Mouse (Mus musculus): ENCODE data around the gene Zfp827. TPM values are rescaled to one million over a fixed set of nuclear protein-coding genes. Genes with fewer than 3 reads are reported as not detected.

Zfp827 gene
- polyA plus RNA-seq, 1 experiment from 2014 or later = 12.0 TPM

GRCm38 (mm10) chr8:79148799-79149198 is 120.6 kb downstream of the Zfp827 start:
- no peaks in the 10 kb centered on the region for H3K9me3 ChIP-seq
- peaks cover 42% of the 10 kb centered on the region for H3K36me3 ChIP-seq
- H3K4me2 ChIP-seq = no peak overlapping the region
- no peak overlapping the region for H3K27ac ChIP-seq
- no peak for ATAC-seq (ENCODE audit: insufficient number of reproducible peaks, insufficient read depth, low FRiP score, low TSS enrichment, low read depth)
- WGBS = 88% methylated on average over 10 of the region's 10 CpGs
- H3K4me1 ChIP-seq = no peaks in the 10 kb centered on the region
- H3K9ac ChIP-seq = no peak overlapping the region
- H3K4me3 ChIP-seq = no peak overlapping the region
- H3K27me3 ChIP-seq = no peaks in the 10 kb centered on the region

DNA sequence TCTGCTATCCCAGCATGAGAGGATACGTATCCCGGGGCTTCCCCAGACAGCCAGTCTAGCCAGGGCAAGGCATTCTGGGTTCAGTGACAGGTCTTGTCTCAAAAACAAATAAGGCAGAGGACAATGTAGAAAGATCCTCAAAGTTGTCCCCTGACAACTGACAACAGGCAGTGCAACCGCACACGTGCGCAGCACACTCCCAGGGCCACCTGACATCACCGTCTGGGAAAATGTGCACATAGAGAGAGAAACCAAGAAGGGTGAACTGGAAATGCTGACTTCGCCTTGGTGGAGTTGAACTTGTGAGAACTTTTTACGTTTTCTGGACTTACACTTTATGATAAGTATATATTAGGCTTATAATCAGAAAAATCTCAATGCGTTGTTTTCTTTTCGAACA is 121.6 kb downstream of the Zfp827 start:
- H3K9ac ChIP-seq = no peak overlapping the region
- no peaks in the 10 kb centered on the region for H3K9me3 ChIP-seq
- H3K36me3 ChIP-seq = peaks cover 40% of the 10 kb centered on the region
- WGBS = 93% methylated on average over 10 of the region's 10 CpGs
- H3K4me2 ChIP-seq = no peak overlapping the region
- H3K27ac ChIP-seq = no peak overlapping the region
- no peaks in the 10 kb centered on the region for H3K27me3 ChIP-seq
- ATAC-seq (ENCODE audit: insufficient number of reproducible peaks, insufficient read depth, low FRiP score, low TSS enrichment, low read depth) = no peak
- H3K4me1 ChIP-seq = no peaks in the 10 kb centered on the region
- H3K4me3 ChIP-seq = no peak overlapping the region

DNA sequence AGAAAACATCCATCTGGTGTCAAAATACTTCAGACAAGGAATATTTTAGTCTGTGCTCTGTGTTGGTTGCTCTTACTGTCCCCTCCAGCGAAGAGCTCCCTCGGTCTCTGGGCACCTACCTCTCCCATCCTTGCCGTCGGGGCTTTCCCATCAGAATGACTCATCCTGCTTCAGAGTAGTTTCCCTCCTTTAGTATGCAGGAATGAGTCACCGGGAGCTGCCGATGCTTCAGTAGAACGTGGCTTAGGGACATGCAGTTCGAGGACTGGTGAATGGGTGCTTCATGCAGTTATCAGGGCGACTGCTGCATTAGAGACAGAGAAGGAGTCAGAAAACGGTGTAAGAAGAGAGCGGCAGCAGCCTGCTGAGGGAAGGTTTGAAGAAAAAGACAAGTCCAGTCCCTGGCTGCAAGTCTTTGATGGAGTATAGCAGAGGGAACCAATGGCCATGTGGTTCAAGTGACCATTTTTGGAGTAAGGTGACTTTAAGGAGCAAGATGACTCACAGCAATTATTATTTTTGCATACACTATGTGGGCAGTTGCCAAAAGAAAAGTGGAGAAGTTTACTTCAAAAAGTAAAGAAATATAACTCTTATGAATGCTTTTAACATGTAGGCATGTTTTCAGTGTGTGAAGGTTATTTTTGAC is 122.4 kb downstream of the Zfp827 start:
- H3K4me3 ChIP-seq = no peak overlapping the region
- no peaks in the 10 kb centered on the region for H3K4me1 ChIP-seq
- H3K4me2 ChIP-seq = no peak overlapping the region
- ATAC-seq (ENCODE audit: insufficient number of reproducible peaks, insufficient read depth, low FRiP score, low TSS enrichment, low read depth) = no peak
- peaks cover 32% of the 10 kb centered on the region for H3K36me3 ChIP-seq
- H3K27ac ChIP-seq = no peak overlapping the region
- WGBS = 74% methylated on average over 11 of the region's 11 CpGs
- H3K9me3 ChIP-seq = no peaks in the 10 kb centered on the region
- H3K27me3 ChIP-seq = no peaks in the 10 kb centered on the region
- no peak overlapping the region for H3K9ac ChIP-seq

DNA sequence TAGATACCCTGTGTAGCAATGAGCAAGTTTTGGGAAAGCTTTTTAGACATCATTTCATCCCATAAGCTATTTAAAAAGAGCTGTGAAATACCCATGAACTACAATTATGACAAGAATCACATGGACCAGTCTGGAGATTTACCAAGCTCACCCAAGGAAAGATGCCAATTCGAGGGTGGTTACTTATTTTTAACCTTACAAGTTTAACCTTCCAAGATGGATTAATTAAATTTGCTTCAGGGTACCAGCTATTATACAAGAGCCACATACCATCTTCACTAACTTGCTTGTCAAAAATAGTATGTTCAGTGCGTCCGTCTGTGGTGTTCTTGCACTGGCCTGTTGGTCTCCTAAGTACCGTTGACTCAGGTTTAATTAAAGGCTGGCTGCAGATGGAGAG is 123.4 kb downstream of the Zfp827 start:
- no peaks in the 10 kb centered on the region for H3K27me3 ChIP-seq
- H3K4me3 ChIP-seq = no peak overlapping the region
- 0 out of 2 replicates have a peak, but pooled peaks cover under 1% of the 10 kb centered on the region for H3K4me1 ChIP-seq
- H3K4me2 ChIP-seq = no peak overlapping the region
- ATAC-seq (ENCODE audit: insufficient number of reproducible peaks, insufficient read depth, low FRiP score, low TSS enrichment, low read depth) = no peak
- WGBS = 76% methylated on average over 4 of the region's 4 CpGs
- no peak overlapping the region for H3K9ac ChIP-seq
- H3K27ac ChIP-seq = no peak overlapping the region
- peaks cover 30% of the 10 kb centered on the region for H3K36me3 ChIP-seq
- H3K9me3 ChIP-seq = no peaks in the 10 kb centered on the region

DNA sequence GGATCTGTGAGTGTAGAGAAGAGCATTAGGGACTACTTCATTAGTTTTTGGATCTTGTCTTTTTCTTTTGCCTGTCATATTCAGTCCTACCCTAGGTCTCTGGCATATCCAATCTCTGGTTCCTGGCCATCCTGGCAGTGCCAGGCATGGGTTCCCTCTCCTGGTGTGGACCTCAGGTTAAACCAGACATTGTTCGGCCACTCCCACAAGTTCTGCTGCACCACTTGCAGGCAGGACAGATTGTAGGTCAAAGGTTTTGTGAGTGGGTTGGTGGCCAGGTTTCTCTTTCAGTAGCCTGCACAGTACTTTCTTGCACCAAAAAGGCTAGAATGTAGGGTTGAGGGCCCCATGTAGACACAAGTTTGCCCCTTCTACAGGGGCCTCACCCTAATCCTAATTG is 125.0 kb downstream of the Zfp827 start:
- Histone ChIP-seq H3K27ac (no peak overlapping the region), H3K4me2 (no peak overlapping the region), H3K36me3 (peaks cover 29% of the 10 kb centered on the region), H3K9ac (no peak overlapping the region), H3K9me3 (no peaks in the 10 kb centered on the region), H3K4me3 (no peak overlapping the region), H3K4me1 (peaks cover 8% of the 10 kb centered on the region), H3K27me3 (no peaks in the 10 kb centered on the region)
- ATAC-seq (ENCODE audit: insufficient number of reproducible peaks, insufficient read depth, low FRiP score, low TSS enrichment, low read depth) = no peak
- 94% methylated on average over 1 of the region's 1 CpGs for WGBS

GRCm38 (mm10) chr8:79153637-79154036 is 125.4 kb downstream of the Zfp827 start:
- Histone ChIP-seq H3K36me3 (peaks cover 30% of the 10 kb centered on the region), H3K4me1 (peaks cover 8% of the 10 kb centered on the region), H3K4me3 (no peak overlapping the region), H3K9ac (no peak overlapping the region), H3K27me3 (no peaks in the 10 kb centered on the region), H3K27ac (no peak overlapping the region), H3K4me2 (no peak overlapping the region), H3K9me3 (no peaks in the 10 kb centered on the region)
- ATAC-seq (ENCODE audit: insufficient number of reproducible peaks, insufficient read depth, low FRiP score, low TSS enrichment, low read depth) = no peak
- 53% methylated on average over 4 of the region's 4 CpGs for WGBS

DNA sequence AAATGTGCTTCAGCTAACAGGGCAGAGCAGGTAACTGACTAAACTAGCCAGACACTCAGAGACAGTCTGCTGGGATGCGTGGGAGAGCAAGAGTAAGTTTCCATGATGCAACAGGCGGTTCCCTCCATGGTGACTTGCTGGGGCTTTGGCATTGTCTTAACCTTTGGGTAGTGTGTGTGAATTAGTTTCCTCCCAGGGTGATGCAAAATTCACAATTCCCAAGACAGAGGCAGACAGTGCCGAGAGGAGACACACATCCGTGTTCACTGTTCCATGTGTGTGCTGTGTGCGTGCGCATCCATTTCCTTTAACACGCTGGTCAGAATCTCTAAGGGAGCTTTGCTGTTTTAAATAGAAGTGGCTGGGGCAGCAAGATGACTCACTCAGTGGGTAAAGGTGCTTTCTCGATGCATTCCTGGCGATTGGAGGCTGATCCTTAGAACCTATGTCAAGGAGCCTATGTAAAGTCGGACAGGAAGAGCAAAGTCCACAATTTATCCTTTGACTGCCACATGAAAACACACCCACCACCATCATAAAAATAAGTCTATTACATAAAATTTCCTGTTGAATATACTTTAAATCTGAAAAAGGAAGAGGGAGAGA is 127.4 kb downstream of the Zfp827 start:
- H3K27ac ChIP-seq = no peak overlapping the region
- no peak overlapping the region for H3K9ac ChIP-seq
- H3K27me3 ChIP-seq = no peaks in the 10 kb centered on the region
- no peak overlapping the region for H3K4me3 ChIP-seq
- WGBS = 91% methylated on average over 10 of the region's 10 CpGs
- no peak for ATAC-seq (ENCODE audit: insufficient number of reproducible peaks, insufficient read depth, low FRiP score, low TSS enrichment, low read depth)
- H3K9me3 ChIP-seq = no peaks in the 10 kb centered on the region
- peaks cover 33% of the 10 kb centered on the region for H3K36me3 ChIP-seq
- no peak overlapping the region for H3K4me2 ChIP-seq
- peaks cover 12% of the 10 kb centered on the region for H3K4me1 ChIP-seq

DNA sequence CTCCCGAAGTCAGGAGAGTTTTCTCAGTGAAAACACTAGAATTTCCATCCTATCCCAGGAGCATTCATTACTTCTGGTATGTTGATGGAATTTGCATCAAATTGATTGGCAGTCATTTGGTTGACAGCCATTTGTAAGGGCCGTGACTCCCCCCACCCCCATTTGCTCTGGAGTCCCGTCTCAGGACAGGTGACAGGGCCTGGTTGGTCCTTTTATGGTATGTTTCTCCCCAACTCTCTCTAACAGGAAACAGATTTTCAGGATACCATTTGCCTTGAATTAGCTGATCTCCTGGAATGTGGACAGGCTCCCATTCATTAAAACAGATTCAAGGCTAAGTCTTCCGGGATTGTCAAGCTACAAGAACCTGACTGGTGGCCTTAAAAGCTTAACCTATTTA is 129.1 kb downstream of the Zfp827 start:
- H3K4me3 ChIP-seq = no peak overlapping the region
- no peak overlapping the region for H3K9ac ChIP-seq
- 16% methylated on average over 4 of the region's 4 CpGs for WGBS
- peaks cover 33% of the 10 kb centered on the region for H3K36me3 ChIP-seq
- no peaks in the 10 kb centered on the region for H3K27me3 ChIP-seq
- H3K27ac ChIP-seq = no peak overlapping the region
- H3K4me1 ChIP-seq = peaks cover 12% of the 10 kb centered on the region
- no peak overlapping the region for H3K4me2 ChIP-seq
- no peak for ATAC-seq (ENCODE audit: insufficient number of reproducible peaks, insufficient read depth, low FRiP score, low TSS enrichment, low read depth)
- no peaks in the 10 kb centered on the region for H3K9me3 ChIP-seq

- ATAC-seq (ENCODE audit: insufficient number of reproducible peaks, insufficient read depth, low FRiP score, low TSS enrichment, low read depth) = no peak
- H3K36me3 ChIP-seq = peaks cover 24% of the 10 kb centered on the region
- H3K27me3 ChIP-seq = no peaks in the 10 kb centered on the region
- no peak overlapping the region for H3K9ac ChIP-seq
- no peak overlapping the region for H3K4me2 ChIP-seq
- peak overlapping the region; percentile 12; the same call in 1 of the 2 replicates for H3K27ac ChIP-seq
- H3K9me3 ChIP-seq = no peaks in the 10 kb centered on the region
- whole genome bisulfite sequencing = 29% methylated on average over 2 of the region's 2 CpGs
- no peak overlapping the region for H3K4me3 ChIP-seq
- peaks cover 20% of the 10 kb centered on the region for H3K4me1 ChIP-seq
These were observed 130.1 kb downstream of the Zfp827 start for GRCm38 (mm10) chr8:79158357-79158756.

- no peak for ATAC-seq (ENCODE audit: insufficient number of reproducible peaks, insufficient read depth, low FRiP score, low TSS enrichment, low read depth)
- Histone ChIP-seq H3K36me3 (peaks cover 17% of the 10 kb centered on the region), H3K4me3 (no peak overlapping the region), H3K4me1 (peaks cover 29% of the 10 kb centered on the region), H3K27ac (no peak overlapping the region), H3K9ac (no peak overlapping the region), H3K4me2 (no peak overlapping the region), H3K27me3 (no peaks in the 10 kb centered on the region), H3K9me3 (no peaks in the 10 kb centered on the region)
- WGBS = 84% methylated on average over 9 of the region's 9 CpGs
These were observed 131.2 kb downstream of the Zfp827 start for GRCm38 (mm10) chr8:79159397-79159796.

GRCm38 (mm10) chr8:79160302-79160701 is 132.1 kb downstream of the Zfp827 start:
- no peak overlapping the region for H3K4me2 ChIP-seq
- H3K4me3 ChIP-seq = no peak overlapping the region
- H3K9ac ChIP-seq = no peak overlapping the region
- peaks cover 32% of the 10 kb centered on the region for H3K4me1 ChIP-seq
- 54% methylated on average over 4 of the region's 4 CpGs for WGBS
- no peak for ATAC-seq (ENCODE audit: insufficient number of reproducible peaks, insufficient read depth, low FRiP score, low TSS enrichment, low read depth)
- H3K36me3 ChIP-seq = peaks cover 17% of the 10 kb centered on the region
- H3K27ac ChIP-seq = no peak overlapping the region
- no peaks in the 10 kb centered on the region for H3K9me3 ChIP-seq
- H3K27me3 ChIP-seq = no peaks in the 10 kb centered on the region

GRCm38 (mm10) chr8:79161172-79161778 is 133.0 kb downstream of the Zfp827 start:
- peaks cover 35% of the 10 kb centered on the region for H3K4me1 ChIP-seq
- peaks cover 22% of the 10 kb centered on the region for H3K36me3 ChIP-seq
- H3K27me3 ChIP-seq = no peaks in the 10 kb centered on the region
- H3K27ac ChIP-seq = no peak overlapping the region
- H3K4me2 ChIP-seq = no peak overlapping the region
- ATAC-seq (ENCODE audit: insufficient number of reproducible peaks, insufficient read depth, low FRiP score, low TSS enrichment, low read depth) = no peak
- H3K9me3 ChIP-seq = no peaks in the 10 kb centered on the region
- H3K4me3 ChIP-seq = no peak overlapping the region
- WGBS = 84% methylated on average over 4 of the region's 4 CpGs
- no peak overlapping the region for H3K9ac ChIP-seq
